18 mouse cellular contexts compared by ENCODE assay signal in the genomic region with DNA sequence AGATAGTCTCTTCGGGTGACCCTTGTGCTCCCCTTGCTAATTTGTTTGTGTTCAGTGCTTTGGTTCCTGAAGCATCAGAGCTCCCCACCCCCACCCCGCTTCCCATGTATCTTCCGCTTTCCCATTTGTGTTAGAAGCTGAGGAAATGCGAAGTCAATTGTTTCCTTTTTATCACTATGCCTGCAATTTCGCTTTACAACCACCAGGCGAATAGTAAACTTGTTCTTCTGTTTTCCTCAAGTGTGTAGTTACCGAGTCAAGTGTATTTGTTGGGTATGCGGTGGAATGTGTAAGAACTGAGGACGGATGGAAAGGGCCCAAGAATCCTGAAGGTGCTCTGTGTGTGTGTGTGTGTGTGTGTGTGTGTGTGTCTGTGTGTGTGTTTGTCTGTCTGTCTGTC. TPM values are rescaled to one million over a fixed set of nuclear protein-coding genes. Genes with fewer than 3 reads are reported as not detected.
DNase-seq lines count a peak whose midpoint lies in the region; ATAC-seq and TF ChIP-seq lines count a peak whose summit lies in the region.
"Had no signal": no experiment of that assay in that cellular context is flagged by ENCODE, and none has a peak within 500 bp of the region (broad histone marks: within the 10 kb centered on the region; RNA-seq: fewer than 3 reads in every experiment).

No protein-coding gene starts in this region.

- H3K27me3 ChIP-seq in kidney, embryonic 15.5 days: no peaks in the 10 kb centered on the region
- no peaks in the 10 kb centered on the region for H3K27me3 ChIP-seq in liver, embryonic 11.5 days (replicated peaks; ENCODE audit: control insufficient read depth, insufficient read depth, low read length)
- H3K27me3 ChIP-seq: midbrain, embryonic 13.5 days had no signal

- 77% methylated on average over 9 of the region's 9 CpGs for WGBS in kidney, embryonic 15.5 days
- 52% methylated on average over 9 of the region's 9 CpGs for WGBS in liver, embryonic 11.5 days

- H3K27ac ChIP-seq in gastrocnemius, adult 2 months: peak overlapping the region; percentile 68
- 0 out of 2 replicates have a peak overlapping the region, but pooled peaks have one; percentile 45 for H3K27ac ChIP-seq in kidney, embryonic 15.5 days
- no peak overlapping the region for H3K27ac ChIP-seq in liver, embryonic 11.5 days (ENCODE audit: low read depth, low read length)
- H3K27ac ChIP-seq: layer of hippocampus, adult 2 months; midbrain, embryonic 13.5 days had no signal

- 0 out of 2 replicates have a peak, but pooled peaks have one; percentile 19 for TF ChIP-seq CTCF in gastrocnemius, adult 2 months (IDR thresholded peaks at IDR 0.05)

- intact Hi-C loops in gastrocnemius, adult 2 months (cut with DNase I): no loop called here

- no peak for DNase-seq in gastrocnemius, adult 2 months
- no peak for DNase-seq in gastrocnemius, adult 18-20 months (ENCODE audit: low spot score)
- DNase-seq in kidney, postnatal 14 days: no peak
- peak; percentile 73 for DNase-seq in ES-CJ7 (ENCODE audit: low read depth, low spot score)
- no peak for DNase-seq in liver, embryonic 11.5 days (ENCODE audit: low spot score)
- no peak for DNase-seq in thymus, postnatal 10 days (ENCODE audit: low spot score in 2 of 2)
- no peak for DNase-seq in thymus, postnatal 14 days

- H3K4me3 ChIP-seq in gastrocnemius, adult 2 months: peak overlapping the region; percentile 50
- no peak overlapping the region for H3K4me3 ChIP-seq in kidney, embryonic 15.5 days (replicated peaks)
- H3K4me3 ChIP-seq in liver, embryonic 11.5 days (ENCODE audit: low read depth, low read length): no peak overlapping the region
- H3K4me3 ChIP-seq: erythroblast, embryonic 14.5 days; layer of hippocampus, adult 2 months; midbrain, embryonic 13.5 days had no signal

- no peak overlapping the region for H3K9ac ChIP-seq in kidney, embryonic 15.5 days
- no peak overlapping the region for H3K9ac ChIP-seq in liver, embryonic 11.5 days (ENCODE audit: low read depth, low read length)
- H3K9ac ChIP-seq: midbrain, embryonic 13.5 days had no signal

- H3K4me2 ChIP-seq in kidney, embryonic 15.5 days: no peak overlapping the region
- peak overlapping the region; percentile 51 for H3K4me2 ChIP-seq in liver, embryonic 11.5 days
- H3K4me2 ChIP-seq: midbrain, embryonic 13.5 days had no signal

- H3K4me1 ChIP-seq in kidney, embryonic 15.5 days: peaks cover 15% of the 10 kb centered on the region
- H3K4me1 ChIP-seq in liver, embryonic 11.5 days (replicated peaks; ENCODE audit: control insufficient read depth, insufficient read depth, low read length): peaks cover 11% of the 10 kb centered on the region

- peaks cover 55% of the 10 kb centered on the region for H3K36me3 ChIP-seq in kidney, embryonic 15.5 days
- no peaks in the 10 kb centered on the region for H3K36me3 ChIP-seq in liver, embryonic 11.5 days (ENCODE audit: control insufficient read depth, insufficient read depth, low read length)

- H3K9me3 ChIP-seq in kidney, embryonic 15.5 days (replicated peaks): no peaks in the 10 kb centered on the region
- H3K9me3 ChIP-seq in liver, embryonic 11.5 days (ENCODE audit: control insufficient read depth, low read length): no peaks in the 10 kb centered on the region
- H3K9me3 ChIP-seq: midbrain, embryonic 13.5 days had no signal

- no peak for ATAC-seq in kidney, embryonic 15.5 days (replicated peaks; ENCODE audit: low FRiP score)
- no peak for ATAC-seq in liver, embryonic 11.5 days (replicated peaks; ENCODE audit: low FRiP score)
- ATAC-seq: midbrain, embryonic 13.5 days had no signal

RNA-seq across cellular contexts. Expression of a gene that starts 11.8 kb away (rescaled TPM):
- 1 to 10 TPM in 1 of 2 experiments, under 1 TPM in 1; 0.87 to 1.3 TPM for total RNA-seq in gastrocnemius, adult 2 months (2021)
- total RNA-seq in gastrocnemius, adult 18-20 months (2021): under 1 TPM; 0.71 to 0.78 TPM
- 110 and 113 TPM in 2 replicates for polyA plus RNA-seq in kidney, embryonic 15.5 days (2015; fragmentation: Nextera tagmentation; extraction: Ambion mirVana)
- 49.0 and 52.3 TPM in 2 replicates for polyA plus RNA-seq in liver, embryonic 11.5 days (2014; fragmentation: Nextera tagmentation; extraction: Ambion mirVana)
- polyA plus RNA-seq: erythroblast, embryonic 14.5 days had no signal

RNA-seq across cellular contexts. Expression of a gene that starts 36.4 kb away (rescaled TPM):
- total RNA-seq in gastrocnemius, adult 2 months (2021): not detected
- not detected for total RNA-seq in gastrocnemius, adult 18-20 months (2021)
- not detected in 2 replicates for polyA plus RNA-seq in kidney, embryonic 15.5 days (2015; fragmentation: Nextera tagmentation; extraction: Ambion mirVana)
- not detected in 2 replicates for polyA plus RNA-seq in liver, embryonic 11.5 days (2014; fragmentation: Nextera tagmentation; extraction: Ambion mirVana)
- total RNA-seq: adrenal gland, postnatal 14 days; gastrocnemius, postnatal 14 days; heart, postnatal 14 days; layer of hippocampus, adult 2 months; left cerebral cortex, adult 8-10 months had no signal
- polyA plus RNA-seq: erythroblast, embryonic 14.5 days; forebrain, embryonic 16.5 days; hindbrain, embryonic 16.5 days; limb, embryonic 14.5 days; midbrain, embryonic 13.5 days had no signal

RNA-seq across cellular contexts. Expression of a gene that starts 42.0 kb away (rescaled TPM):
- 1 to 10 TPM; 2.7 to 5.3 TPM for total RNA-seq in gastrocnemius, adult 2 months (2021)
- total RNA-seq in gastrocnemius, adult 18-20 months (2021): 1 to 10 TPM; 2.7 to 4.2 TPM
- polyA plus RNA-seq in kidney, embryonic 15.5 days (2015; fragmentation: Nextera tagmentation; extraction: Ambion mirVana): 14.4 and 15.8 TPM in 2 replicates
- 9.3 TPM in 2 replicates for polyA plus RNA-seq in liver, embryonic 11.5 days (2014; fragmentation: Nextera tagmentation; extraction: Ambion mirVana)
